Mouse (Mus musculus) forebrain, embryonic 16.5 days (tissue): ENCODE results near the gene Pi16. TPM values are rescaled to one million over a fixed set of nuclear protein-coding genes. Genes with fewer than 3 reads are reported as not detected.

Experiments
- ATAC-seq: fragments of 200-750 bp; cut with Nextera tagmentation; 2 replicates; pipeline ENCODE4 v1.8.0; 2017; ENCODE audit warnings: mild to moderate bottlenecking, moderate library complexity
- H3K27ac ChIP-seq: fragments of 300-500 bp; sonication (generic); 2 replicates; pipeline ENCODE4 v1.5.1; 2014; ENCODE audit warnings: low read length, control low read depth
- H3K27me3 ChIP-seq: fragments of 300-500 bp; sonication (generic); replicated peaks from 2 replicates; pipeline ENCODE4 v1.6.1; 2014; ENCODE audit warnings: low read length; ENCODE audit not compliant: control insufficient read depth, insufficient read depth
- H3K36me3 ChIP-seq: fragments of 300-500 bp; sonication (generic); 2 replicates; pipeline ENCODE4 v1.6.1; 2014; ENCODE audit not compliant: control insufficient read depth, insufficient read depth
- H3K4me1 ChIP-seq: fragments of 300-500 bp; sonication (generic); replicated peaks from 2 replicates; pipeline ENCODE4 v1.6.1; 2014; ENCODE audit warnings: low read length; ENCODE audit not compliant: control insufficient read depth, insufficient read depth
- H3K4me2 ChIP-seq: fragments of 300-500 bp; sonication (generic); 2 replicates; pipeline ENCODE4 v1.6.1; 2014; ENCODE audit warnings: mild to moderate bottlenecking, low read length, control low read depth
- H3K4me3 ChIP-seq: fragments of 300-500 bp; sonication (generic); replicated peaks from 2 replicates; pipeline ENCODE4 v1.5.1; 2014; ENCODE audit warnings: mild to moderate bottlenecking, low read length, control low read depth
- H3K9ac ChIP-seq: fragments of 300-500 bp; sonication (generic); replicated peaks from 2 replicates; pipeline ENCODE4 v1.6.1; 2014; ENCODE audit warnings: low read depth, low read length, control low read depth
- H3K9me3 ChIP-seq: fragments of 300-500 bp; sonication (generic); 2 replicates; pipeline ENCODE4 v1.6.1; 2016; ENCODE audit warnings: low read length; ENCODE audit not compliant: control insufficient read depth
- WGBS: fragments of 180-500 bp; shearing (Covaris S2); extraction: QIAGEN DNeasy Blood & Tissue Kit; methylation state at CpG from one replicate; pipeline ENCODE4 v1.1.7; 2014; 5-methylcytosine and 5-hydroxymethylcytosine counted together
- polyA plus RNA-seq: library from polyadenylated mRNA; unstranded; fragments of >200 nt; fragmentation: Nextera tagmentation; extraction: Ambion mirVana; gene quantifications from 2 replicates; pipeline ENCODE4 v1.2.1, GENCODE M21; 2015

The Pi16 gene
- polyA plus RNA-seq, 1 experiment from 2014 or later = 2.0 TPM

DNA sequence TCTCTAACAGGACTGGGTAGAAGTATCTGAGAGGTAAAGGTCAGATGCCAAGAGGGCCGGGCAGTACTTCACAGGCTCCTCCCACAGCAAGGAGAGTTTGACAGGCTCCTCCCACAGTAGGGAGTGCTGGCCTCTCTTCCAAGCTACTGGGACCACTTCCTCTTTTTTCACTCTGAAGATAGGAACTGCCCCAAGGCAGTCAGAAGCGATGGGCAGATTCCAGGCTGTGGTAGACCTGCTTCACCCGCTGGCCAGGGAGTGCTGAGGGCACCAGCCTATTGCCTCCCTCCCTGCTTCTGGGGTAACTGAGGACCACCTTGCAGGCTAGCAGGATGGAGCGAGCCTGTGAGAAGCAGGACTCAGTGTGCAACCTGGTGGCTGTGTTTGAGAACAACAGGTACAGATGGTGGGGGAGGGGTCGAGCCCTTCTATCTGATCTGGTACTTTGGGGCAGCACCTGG, 43.3 kb downstream of the Pi16 start, which contains the start of gene Fgd2:
TSS of gene Fgd2 (plus strand) at position 154 of the 461 bp plus-strand sequence.
- no peaks in the 10 kb centered on the region for H3K36me3 ChIP-seq

DNA sequence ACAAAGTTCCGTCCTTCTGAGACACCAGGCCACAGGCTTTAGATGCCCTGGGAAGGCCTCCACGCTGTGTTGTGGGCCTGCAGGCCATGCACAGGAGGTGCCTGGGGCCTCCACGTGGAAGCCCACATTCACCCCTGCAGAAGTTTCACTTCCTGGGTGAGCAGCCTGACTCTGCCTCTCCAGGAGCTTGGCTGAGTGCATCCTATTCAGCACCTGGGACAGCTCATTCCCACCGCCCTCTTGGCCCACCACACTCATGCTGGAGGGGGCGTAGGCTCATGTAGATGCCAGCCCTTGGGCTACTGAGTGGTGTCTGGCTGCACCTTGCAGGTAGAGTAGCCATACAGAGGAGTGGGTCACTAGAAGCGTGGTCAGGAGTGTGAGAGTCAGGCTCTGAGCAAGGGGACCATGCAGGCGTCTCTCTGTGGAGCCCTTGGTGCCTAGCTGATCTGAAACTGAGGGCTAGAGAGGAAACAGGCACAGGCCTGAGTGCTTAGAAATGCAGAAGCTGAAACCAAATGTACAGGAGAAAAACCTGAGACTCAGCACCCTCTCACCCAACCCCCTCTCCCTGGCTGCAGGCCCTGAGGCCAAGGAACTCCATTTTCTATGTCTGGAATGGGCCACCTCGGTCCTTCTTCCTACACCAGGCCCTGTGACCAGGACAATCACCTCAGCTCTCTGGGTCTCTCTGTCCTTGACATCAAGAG, 44.7 kb downstream of the Pi16 start:
- Histone ChIP-seq H3K4me3 (no peak overlapping the region), H3K4me1 (peaks cover 1% of the 10 kb centered on the region), H3K4me2 (no peak overlapping the region), H3K27ac (no peak overlapping the region), H3K27me3 (no peaks in the 10 kb centered on the region), H3K36me3 (no peaks in the 10 kb centered on the region), H3K9me3 (no peaks in the 10 kb centered on the region), H3K9ac (no peak overlapping the region)
- ATAC-seq = no peak
- WGBS = 62% methylated on average over 8 of the region's 8 CpGs

More for the DNA sequence above, 43.3 kb downstream of the Pi16 start, which contains the start of gene Fgd2:
- ATAC-seq = no peak
- Histone ChIP-seq H3K4me3 (no peak within 1 kb of the TSS), H3K27me3 (no peaks in the 10 kb centered on the region), H3K9ac (no peak within 1 kb of the TSS), H3K27ac (no peak within 1 kb of the TSS), H3K4me1 (peaks cover 15% of the 10 kb centered on the region), H3K9me3 (no peaks in the 10 kb centered on the region), H3K4me2 (no peak within 1 kb of the TSS)
- WGBS = 24% methylated on average over 5 of the region's 5 CpGs

GRCm38 (mm10) chr17:29363109-29363508, 45.6 kb downstream of the Pi16 start:
- no peak for ATAC-seq
- 85% methylated on average over 8 of the region's 8 CpGs for WGBS
- no peaks in the 10 kb centered on the region for H3K36me3 ChIP-seq
- H3K9ac ChIP-seq = no peak overlapping the region
- no peaks in the 10 kb centered on the region for H3K27me3 ChIP-seq
- no peaks in the 10 kb centered on the region for H3K4me1 ChIP-seq
- H3K27ac ChIP-seq = no peak overlapping the region
- H3K4me3 ChIP-seq = no peak overlapping the region
- H3K9me3 ChIP-seq = no peaks in the 10 kb centered on the region
- no peak overlapping the region for H3K4me2 ChIP-seq

DNA sequence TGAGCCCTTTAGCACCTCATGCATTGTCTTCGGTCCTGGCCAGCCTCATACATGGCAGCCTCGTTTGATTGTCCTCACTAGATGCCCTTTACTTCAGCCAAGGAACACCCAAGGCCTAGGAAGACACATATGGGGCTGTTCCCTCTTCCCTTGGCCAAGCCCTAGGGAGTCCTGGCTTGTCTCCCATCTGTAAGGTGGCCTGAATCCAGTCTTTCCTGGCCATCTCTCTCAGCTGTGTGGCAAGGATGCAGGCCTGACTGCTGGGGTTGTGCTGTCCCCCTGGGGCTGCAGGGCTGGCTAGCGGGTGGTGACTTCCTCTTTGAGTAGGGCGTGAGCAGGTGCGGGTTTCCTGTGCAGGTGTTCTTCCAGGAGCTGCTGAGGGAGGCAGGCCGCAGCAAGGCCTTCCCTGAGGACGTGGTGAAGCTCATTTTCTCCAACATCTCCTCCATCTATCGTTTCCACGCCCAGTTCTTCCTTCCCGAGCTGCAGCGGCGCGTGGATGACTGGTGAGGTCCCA, 47.7 kb downstream of the Pi16 start:
- no peaks in the 10 kb centered on the region for H3K27me3 ChIP-seq
- H3K36me3 ChIP-seq = no peaks in the 10 kb centered on the region
- H3K9me3 ChIP-seq = no peaks in the 10 kb centered on the region
- H3K9ac ChIP-seq = no peak overlapping the region
- H3K4me3 ChIP-seq = no peak overlapping the region
- ATAC-seq = no peak
- no peak overlapping the region for H3K27ac ChIP-seq
- WGBS = 92% methylated on average over 13 of the region's 13 CpGs
- no peaks in the 10 kb centered on the region for H3K4me1 ChIP-seq
- no peak overlapping the region for H3K4me2 ChIP-seq

- no peak for ATAC-seq
- 38% methylated on average over 7 of the region's 7 CpGs for WGBS
These were observed 51.2 kb downstream of the Pi16 start for GRCm38 (mm10) chr17:29368726-29369125.

DNA sequence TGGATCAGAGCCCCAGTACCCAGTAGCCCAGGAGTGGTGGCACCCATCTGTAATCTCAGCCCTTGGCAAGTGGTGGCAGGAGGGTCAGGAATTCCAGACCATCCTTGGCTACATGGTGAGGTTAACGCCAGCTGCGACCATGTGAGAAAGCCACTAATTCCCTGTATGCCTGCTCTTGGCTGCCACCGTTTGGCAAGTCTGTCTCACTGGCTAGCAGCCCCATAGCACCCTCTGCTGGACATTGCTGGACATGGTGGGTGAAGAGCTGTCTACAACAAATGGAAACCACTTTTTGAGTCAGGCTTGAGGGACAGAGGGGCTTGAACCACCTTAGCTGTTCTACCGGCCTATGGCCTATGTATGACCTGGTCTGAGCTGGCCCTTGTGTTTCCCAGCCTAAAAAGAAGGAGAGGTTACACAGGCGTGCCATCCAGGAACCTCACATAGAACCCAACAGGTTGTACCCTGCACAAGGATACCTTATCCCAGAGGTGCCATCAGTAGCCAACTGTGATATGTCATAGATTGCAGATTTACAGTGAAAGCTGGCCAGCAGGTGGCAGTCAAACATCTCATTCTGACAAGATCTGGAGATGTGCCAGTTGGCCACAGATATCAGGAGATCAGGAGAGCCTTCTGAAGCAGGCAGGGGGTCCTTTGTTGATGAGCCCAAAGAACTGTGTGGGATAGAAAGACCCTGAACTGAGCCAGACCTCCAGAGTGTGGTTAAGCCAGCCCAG, 53.7 kb downstream of the Pi16 start:
- ATAC-seq = peak; percentile 54
- no peak overlapping the region for H3K27ac ChIP-seq
- no peak overlapping the region for H3K4me2 ChIP-seq
- no peak overlapping the region for H3K9ac ChIP-seq
- H3K4me1 ChIP-seq = 0 out of 2 replicates have a peak, but pooled peaks cover 5% of the 10 kb centered on the region
- H3K27me3 ChIP-seq = no peaks in the 10 kb centered on the region
- H3K4me3 ChIP-seq = no peak overlapping the region
- WGBS = 5% methylated on average over 5 of the region's 5 CpGs
- no peaks in the 10 kb centered on the region for H3K36me3 ChIP-seq
- no peaks in the 10 kb centered on the region for H3K9me3 ChIP-seq

More at GRCm38 (mm10) chr17:29368726-29369125, 51.2 kb downstream of the Pi16 start:
- Histone ChIP-seq H3K9me3 (no peaks in the 10 kb centered on the region), H3K4me1 (0 out of 2 replicates have a peak, but pooled peaks cover 5% of the 10 kb centered on the region), H3K27me3 (no peaks in the 10 kb centered on the region), H3K4me2 (no peak overlapping the region), H3K36me3 (no peaks in the 10 kb centered on the region), H3K4me3 (no peak overlapping the region), H3K27ac (no peak overlapping the region), H3K9ac (no peak overlapping the region)

DNA sequence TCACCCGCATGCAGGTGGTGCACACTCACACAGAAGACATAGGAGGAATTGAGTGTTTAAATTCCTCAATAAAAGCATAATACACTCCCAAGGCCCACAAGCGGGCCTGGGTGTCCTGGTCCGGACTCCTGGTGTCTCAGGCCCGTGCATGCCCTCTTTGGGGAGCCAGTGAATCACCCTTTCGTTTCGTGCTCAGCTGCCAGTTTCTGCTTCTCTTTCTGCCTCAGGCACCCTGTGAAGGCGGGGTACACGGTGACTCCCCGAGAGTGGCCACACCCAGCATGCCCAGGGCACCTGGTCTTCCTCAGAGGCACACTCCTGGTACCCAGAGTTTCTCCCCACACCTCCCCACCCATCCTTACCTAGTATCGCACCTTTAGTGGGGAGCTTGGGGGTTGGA, 58.4 kb downstream of the Pi16 start:
- H3K4me1 ChIP-seq = 0 out of 2 replicates have a peak, but pooled peaks cover 3% of the 10 kb centered on the region
- ATAC-seq = no peak
- H3K9ac ChIP-seq = no peak overlapping the region
- no peak overlapping the region for H3K4me2 ChIP-seq
- no peak overlapping the region for H3K4me3 ChIP-seq
- H3K27ac ChIP-seq = no peak overlapping the region
- H3K27me3 ChIP-seq = no peaks in the 10 kb centered on the region
- no peaks in the 10 kb centered on the region for H3K9me3 ChIP-seq
- WGBS = 89% methylated on average over 10 of the region's 10 CpGs
- H3K36me3 ChIP-seq = no peaks in the 10 kb centered on the region

GRCm38 (mm10) chr17:29378056-29378455, 60.6 kb downstream of the Pi16 start:
- H3K9ac ChIP-seq = no peak overlapping the region
- no peak for ATAC-seq
- H3K27ac ChIP-seq = no peak overlapping the region
- H3K4me1 ChIP-seq = no peaks in the 10 kb centered on the region
- no peak overlapping the region for H3K4me2 ChIP-seq
- H3K36me3 ChIP-seq = no peaks in the 10 kb centered on the region
- WGBS = 66% methylated on average over 8 of the region's 8 CpGs
- no peaks in the 10 kb centered on the region for H3K27me3 ChIP-seq
- H3K9me3 ChIP-seq = no peaks in the 10 kb centered on the region
- H3K4me3 ChIP-seq = no peak overlapping the region
